Mouse (Mus musculus) left cerebral cortex, postnatal 10 days (tissue): ENCODE measurements at regions not wholly inside any gene's neighbourhood (a gene's known extent, or its start where the extent isn't known, plus 50 kb on each side); places are given as distances from the start of the nearest gene placed in this dataset.
A peak's percentile ranks its signal among the peaks of the same experiment; 100 is the strongest.

ENCODE experiments used
- DNase-seq, 2 experiments: peaks; one replicate each; pipeline ENCODE4 v3.0.0; 2021 to 2022; ENCODE audit warnings: low spot score in 2 of 2, mixed read lengths in 1 of 2; ENCODE audit errors: extremely low spot score in 1 of 2
- intact Hi-C: fragments of 180-260 bp; cut with DNase I; formaldehyde crosslinking; loops from one replicate; pipeline ENCODE4 v1.15.1; 2025

DNA sequence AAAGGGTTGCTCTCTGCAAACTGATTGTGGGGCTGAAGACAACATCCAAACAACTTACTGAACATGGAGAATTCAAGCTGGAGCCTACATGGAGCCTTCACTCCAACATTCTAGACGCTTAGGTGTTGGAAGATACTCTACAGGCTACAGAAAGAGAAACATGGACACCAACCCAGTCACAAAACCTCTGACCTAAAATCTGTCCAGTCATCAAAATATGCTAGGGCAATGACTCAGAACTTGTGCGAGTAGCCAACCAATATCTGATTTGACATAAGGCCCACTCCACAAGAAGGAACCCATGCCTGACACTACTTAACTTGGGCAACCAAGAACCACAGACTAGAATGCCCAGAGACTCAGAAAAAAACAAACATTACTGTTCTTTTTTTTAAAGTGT is 90.2 kb upstream of the Prep start:
- no peak for DNase-seq
- intact Hi-C loops, result no loop called here

DNA sequence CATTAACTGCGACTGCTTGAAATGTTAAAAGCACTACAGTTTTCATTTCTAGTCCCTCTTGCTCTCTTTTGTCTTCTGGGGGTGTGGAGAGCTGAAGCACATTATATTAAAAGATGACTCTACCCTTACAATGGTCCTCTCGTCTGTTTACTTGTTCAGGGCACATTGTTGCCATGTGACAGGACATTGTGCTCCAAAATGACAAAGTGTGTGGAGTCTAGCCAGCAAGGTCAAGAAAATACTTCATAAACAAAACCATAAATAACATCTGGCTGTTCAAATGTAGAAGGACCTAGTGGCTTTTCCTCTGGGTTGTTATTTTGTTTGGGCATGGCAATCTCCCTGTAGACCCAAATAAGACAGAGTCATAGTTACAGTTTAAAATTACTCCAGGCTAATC is 95.1 kb upstream of the Prep start:
- intact Hi-C loops, result no loop called here
- no peak for DNase-seq

DNA sequence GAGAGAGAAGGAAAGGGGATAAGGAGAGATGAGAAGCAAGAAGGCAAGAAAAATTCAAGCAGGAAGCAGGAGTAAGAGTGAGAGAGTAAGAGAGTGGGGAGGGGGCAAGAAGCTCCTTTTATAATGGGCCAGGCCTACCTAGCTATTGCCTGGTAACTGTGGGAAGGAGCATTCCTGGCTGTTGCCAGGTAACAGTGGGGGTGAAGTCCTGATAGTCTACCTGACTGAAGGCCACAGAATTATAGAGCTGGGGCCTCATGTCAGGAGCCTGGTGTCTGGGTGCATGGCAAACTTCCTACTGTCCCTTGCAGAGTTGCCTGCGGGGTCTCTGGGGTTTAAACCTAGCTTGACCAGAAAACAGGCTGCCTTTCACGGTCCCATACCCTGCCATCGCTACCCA is 107.0 kb upstream of the Prep start:
- intact Hi-C loops, result no loop called here
- no peak for DNase-seq

DNA sequence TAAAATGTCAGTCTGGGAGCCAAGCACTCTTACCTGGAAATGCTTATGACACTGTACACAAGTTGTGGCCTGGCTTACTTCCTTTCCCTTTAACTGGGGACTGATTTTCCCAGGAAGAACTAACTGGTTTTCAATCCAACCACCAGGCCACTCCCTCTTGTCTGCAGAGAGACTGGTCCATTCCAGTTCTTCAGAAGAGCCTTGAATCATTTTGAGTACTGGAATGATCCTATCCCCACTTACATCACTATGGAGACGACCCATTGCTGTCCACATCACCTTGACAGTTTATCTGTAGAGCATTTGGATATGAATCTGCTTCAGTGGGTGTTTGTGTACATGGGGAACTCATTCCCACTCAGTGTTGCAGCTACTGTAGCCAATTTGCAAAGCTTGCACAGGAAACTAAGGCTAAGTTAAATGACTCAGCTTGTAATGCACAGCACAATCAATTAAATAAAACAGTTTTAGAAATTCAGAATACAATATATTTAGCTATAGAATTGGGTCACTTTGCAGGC is 121.7 kb upstream of the Prep start:
- no peak for DNase-seq
- intact Hi-C loops, result no loop called here

DNA sequence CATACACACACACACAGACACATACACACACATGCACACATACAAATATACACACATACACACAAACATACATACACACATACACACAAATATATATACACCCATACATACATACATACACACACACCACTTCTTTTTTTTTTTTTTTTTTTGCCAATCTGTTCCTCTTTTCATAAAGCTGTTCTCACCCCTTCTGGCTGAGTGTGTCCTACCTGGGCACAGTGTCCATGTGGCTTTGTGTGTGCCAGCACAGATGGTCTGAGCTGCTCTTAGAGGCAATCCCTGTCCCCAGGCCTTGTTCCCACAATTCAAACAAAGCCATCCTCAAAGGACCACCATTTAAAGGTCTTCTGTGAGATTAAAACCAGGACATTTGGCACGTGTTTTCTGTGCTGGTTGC is 127.6 kb upstream of the Prep start:
- DNase-seq, result no peak
- intact Hi-C loops, result no loop called here

DNA sequence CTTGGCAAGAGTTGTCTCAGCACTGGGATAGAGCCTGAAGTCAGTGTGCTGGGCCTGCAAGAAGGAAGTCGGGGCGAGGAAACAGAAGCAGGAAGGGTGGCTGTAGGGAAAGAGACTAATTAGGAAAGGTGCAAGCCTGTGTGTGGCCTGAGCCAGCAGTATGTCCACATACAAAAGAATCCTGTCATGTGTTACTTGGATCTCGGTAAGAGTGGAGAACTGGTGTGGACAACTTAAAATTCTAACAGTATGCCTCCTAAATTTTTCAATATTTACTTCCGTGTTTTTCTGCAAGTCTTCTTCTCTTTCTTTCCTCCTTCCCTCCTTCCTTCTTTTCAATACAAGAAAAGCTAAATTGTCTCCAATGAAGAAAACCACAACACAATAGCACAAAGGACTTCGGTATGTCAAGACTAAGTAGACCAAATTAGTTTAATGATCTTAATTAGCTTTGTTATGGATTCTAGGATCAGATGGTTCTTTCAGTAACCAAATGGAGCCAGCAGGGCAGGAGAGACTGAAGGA is 130.0 kb upstream of the Prep start:
- intact Hi-C loops, result no loop called here
- DNase-seq, result no peak

DNA sequence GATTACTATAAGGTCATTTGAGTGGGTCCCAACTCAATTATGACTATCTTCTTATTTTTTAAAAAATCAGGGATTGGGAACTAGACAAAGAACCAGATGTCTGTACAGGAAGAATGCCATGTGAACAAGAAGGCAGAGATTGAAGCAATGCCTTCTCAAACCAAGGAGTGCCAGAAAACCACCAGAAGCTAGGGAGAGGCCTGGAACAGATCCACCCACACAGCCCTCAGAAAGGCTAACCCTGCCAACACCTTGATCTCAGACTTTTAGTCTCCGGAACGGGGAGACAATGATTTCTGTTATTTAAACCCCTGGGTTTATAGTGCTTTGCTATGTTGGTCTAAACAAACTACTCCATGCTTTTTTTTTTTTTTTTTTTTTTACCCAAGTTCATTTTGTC is 136.2 kb upstream of the Prep start:
- intact Hi-C loops, result no loop called here
- no peak for DNase-seq

DNA sequence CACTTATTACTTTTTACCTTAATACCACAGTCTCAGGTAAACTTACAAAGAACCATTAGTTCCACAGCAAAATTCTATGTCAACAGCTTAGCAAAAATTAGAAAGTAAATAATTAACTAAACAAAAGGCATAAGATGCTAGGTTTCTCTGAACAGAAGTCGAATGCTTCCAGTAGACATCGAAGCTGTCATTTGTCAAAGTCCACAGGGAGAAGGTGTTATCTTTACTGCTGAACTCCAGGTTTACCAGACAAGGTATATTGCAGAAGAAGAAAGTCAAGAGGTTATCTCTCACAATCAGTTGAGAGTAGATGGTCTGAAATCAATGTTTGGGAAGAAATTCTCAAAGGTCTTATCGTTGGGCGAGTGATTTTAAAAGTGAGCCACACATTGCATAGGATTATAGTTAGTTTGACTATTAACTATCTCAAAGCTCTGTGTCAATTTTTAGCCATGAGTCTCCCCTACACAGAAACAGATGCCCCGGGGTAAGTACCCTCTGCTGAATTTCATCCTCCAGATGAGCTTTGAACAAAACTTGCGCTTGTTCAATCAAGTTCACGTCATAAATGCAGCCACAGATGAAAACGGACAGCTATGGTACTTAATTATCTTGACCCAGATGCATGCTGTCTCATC is 153.1 kb upstream of the Prep start:
- DNase-seq, result no peak
- intact Hi-C loops, result no loop called here

DNA sequence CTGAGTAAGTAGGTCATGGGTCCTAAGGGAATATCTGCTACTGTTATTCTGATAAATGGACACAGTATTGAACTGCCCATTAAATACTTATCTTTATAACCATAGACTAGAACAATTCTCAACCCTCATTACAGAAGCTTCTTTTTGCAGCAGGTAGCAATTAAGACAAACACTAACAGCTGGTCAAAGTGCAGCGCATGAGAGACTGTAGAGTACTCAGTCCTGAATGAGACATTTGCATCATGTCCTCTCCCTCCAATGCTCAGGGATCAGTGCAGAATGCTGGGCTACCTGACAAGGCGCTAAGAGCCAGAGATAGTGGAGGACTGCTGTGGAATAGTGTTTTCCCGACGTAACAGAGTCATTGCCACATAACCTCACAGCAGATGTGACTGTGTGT is 162.5 kb upstream of the Prep start:
- no peak for DNase-seq
- intact Hi-C loops, result no loop called here

DNA sequence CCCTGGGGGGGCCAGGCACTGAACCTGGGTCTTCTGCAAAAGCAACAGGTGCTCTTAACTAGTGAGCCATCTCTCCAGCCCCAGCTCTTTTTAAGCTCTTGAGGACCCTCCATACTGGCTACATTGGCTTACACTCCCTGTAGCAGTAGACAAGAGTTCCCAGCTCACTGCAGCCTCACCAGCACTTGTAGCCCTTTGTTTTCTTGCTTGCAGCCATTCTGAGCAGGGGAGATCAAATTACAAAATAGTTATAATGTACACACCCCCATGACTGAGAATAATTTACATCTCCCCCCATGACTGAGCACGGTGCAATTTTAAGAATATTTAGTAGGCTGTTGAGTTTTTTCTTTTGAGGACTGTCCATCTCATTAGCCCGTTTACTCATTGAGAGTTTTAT is 165.8 kb upstream of the Prep start:
- intact Hi-C loops, result no loop called here
- DNase-seq, result no peak

DNA sequence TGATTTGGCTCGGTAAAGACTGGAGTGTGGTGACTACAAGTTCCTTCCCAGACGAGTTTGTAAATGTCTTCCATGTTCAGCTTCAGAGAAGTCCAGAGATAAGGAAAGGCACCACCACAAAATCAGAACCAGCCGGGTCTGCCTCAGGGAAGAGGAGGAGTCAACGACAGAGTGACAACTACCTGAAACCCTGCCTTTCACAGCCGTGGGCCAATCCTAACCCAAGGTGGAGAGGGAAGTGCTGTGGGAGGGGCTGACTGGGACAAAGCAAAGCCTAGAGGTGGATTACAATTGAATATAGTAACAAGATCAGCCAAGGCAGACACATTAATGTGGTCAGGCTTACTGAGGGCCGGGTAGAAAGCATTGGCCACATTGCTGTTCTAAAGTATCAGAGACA is 174.9 kb upstream of the Prep start:
- no peak for DNase-seq

DNA sequence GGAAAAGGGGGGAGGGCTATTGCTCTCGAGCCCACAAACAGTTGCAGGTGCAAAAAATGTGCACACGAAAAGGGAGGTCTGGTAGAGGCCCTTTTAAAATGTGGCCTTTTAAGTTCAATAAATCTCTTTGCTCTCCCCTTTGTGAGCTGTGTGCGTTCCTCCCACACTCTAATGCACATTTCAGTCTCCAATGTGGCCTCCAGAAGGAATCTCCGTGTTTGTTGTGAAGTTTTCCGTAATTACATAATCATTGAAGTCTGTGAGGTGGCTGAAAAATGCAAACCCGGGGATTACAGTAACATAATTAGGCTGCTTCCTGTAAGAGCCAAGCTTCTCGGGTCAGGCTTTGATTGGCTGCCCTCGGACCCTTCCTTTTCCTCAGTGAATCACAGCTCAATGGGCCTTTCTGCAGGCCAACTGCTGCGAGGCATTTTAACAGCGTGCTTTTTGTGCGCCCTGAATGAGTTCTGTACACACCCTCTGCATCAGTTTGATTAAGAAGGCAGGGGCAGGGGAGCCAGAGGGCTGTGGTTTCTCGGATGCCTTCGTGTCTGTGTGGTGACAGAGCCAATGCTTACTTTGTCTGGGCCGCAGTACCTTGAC is 179.8 kb upstream of the Prep start:
- DNase-seq, result no peak
- intact Hi-C loops, result no loop called here

More for the DNA sequence above, 174.9 kb upstream of the Prep start:
- intact Hi-C loops, result no loop called here

DNA sequence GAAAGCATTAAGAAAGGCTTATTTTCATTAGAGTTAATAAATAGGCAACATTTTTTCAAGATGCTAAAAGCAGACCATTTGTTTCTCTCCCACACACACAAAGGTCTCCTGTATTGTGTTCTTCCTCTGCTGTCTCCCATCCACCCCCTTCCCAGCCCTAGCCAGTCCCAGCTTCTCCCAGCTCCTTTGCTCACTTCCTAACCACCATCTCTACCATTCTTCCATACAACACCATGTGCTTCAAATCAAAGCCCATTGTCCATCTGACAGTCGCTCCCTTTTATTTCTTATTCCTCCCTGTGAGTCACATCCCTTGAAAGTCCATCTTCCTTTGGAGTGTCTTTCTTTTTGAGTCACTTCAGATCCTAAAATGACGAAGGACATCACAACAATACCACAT is 185.0 kb upstream of the Prep start:
- intact Hi-C loops, result no loop called here
- no peak for DNase-seq

DNA sequence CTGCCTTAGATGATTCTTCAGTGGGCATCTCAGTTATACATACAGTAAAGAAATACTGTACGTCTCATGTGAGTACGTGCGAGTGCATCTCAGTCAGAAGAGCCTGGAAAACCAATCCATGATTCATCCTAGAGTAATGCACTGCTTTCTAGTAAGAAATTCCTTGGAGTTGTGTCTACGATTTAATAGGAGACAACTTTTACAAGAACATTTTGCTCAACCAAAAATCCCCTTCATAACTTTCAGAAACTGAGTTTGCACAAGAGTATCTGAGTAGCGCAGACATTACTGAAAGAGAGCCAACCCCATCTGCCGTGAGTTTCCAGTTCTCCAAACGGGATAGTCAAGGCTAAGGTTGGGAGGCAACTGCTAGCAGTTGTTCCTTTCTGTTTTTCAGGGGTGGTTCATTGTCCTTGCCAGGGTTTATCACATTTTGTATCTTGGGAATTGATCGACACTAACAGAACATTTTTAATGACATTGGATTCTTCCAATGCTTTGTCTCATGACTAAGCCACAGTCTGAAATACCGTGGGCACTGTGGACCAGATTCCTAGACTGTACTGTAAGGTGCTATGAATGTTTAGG is 189.8 kb upstream of the Prep start:
- no peak for DNase-seq
- intact Hi-C loops, result no loop called here

DNA sequence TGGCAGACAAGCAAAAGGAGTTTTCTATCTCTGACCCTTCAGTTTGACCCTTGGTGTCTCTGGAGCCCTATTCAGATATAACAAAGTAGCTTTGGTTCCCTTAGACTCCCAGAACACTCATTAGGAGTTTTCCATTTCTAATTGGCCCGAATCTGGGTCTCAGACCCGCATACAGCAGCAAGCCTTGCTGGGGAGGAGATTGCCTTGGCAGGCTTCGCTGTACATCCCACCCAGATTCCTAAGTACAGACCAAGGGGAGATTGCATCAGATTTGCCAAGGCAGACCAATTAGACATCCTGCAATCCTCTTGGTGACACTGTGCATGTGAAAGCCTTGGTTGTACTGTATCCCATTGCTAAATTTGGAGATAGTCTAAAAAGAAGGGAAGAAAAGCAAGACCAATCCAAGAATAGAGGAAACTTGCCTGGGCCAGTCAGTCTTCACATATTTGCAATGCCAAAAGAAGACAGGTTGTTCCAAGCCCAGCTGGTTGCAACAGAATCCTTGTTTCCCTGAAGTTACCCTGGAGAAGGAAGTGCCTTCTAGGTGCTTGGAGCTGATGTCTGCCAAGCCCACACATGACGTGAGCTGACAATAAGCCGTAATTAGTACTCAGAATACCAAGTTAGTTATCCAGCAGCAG is 193.2 kb upstream of the Prep start:
- DNase-seq, result peak in 1 of 2 experiments; percentile 16
- intact Hi-C loops, result no loop called here

DNA sequence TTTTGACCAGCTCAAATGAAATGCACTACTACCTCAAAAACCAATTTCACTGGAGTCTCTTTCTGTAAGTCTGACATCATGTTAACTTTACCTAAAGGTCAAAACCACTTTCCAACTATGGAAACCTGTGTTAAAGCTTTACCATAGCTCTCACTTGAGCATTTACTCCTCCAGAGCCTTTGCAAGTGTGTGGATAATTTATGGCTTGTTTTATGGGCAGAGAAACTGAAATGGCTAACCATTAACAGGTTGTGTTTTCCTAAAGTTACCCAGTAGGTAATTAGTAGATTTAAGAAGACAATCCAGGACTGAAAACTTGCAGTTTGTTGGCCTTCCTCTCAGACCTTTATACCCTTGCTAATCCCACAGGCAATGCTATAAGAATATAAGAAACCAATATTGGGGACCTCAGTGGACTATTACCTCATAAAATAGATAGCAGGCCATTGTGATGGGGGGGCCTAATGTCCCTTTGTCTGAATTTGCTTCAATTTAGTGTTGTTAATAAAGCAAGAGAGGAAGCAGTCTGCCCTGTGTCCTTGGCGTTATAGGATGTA is 202.7 kb upstream of the Prep start:
- intact Hi-C loops, result no loop called here
- DNase-seq, result no peak

DNA sequence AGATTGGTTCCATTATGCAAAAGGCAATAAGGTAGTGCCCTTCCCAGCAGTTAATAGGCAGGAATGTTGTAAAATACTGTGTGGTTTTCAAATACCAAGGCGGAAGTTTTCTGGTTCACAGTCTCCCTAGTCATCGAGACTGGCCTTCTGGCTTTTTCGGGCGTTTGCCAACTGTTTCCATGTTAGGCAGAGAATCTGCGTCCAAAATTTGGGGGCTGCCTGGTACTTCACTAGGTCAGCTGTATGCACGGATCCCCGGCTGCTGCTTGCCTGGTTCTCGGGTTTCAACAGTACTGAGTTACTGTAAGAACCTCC is 204.7 kb upstream of the Prep start:
- no peak for DNase-seq
- intact Hi-C loops, result no loop called here

DNA sequence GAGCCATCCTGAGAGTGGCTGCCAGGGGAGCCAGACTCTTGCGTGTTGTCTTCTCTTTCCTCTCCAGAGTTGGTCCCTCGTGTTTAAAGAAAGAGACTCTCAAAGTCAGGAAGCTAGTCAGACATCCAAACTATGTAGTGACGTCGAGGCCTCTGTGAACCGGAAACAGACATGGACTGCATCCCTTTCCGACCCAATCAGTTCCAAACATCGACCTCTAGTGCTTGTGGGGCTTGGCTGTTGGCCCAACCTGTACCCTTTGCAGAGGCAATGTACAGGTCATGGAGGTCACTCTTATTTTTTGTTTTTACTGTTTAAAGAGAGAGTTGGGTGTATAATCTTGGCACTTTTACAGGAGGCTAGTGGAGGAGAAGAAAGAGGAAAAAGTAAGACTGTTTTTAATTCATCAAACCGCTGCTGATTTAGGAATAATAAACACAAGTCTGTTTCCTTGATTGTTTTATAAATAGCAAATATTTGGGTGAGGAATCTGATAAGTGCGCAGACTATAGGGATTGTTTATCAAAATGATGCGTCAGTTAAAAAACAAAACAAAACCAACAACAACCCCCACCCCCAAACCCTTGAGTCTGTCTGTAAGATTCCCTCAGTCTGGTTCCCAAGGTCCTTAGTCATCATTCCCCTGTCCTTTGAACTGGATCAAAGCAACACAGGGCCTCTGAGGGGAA is 205.2 kb upstream of the Prep start:
- peak in 1 of 2 experiments; percentile 83 for DNase-seq
- intact Hi-C loops, result no loop called here

DNA sequence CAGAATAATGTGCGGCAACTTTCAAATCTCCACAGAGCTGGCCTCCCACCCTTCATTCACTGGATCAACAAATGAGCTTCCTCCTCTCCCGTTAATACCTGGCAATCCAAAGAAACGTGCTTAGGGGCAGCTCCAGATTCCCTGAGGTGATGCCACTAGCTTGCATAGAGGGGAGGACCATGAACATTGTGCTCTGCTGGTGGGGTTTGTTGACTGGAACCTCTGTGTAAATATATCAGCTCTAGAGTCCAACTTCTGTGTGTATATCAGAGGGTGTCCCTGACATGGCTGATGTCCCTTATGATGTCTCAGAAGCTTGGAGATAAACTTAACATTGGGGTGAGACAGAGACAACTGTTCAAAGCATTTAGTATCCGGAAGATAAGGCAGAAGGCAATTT is 209.6 kb upstream of the Prep start:
- no peak for DNase-seq
- intact Hi-C loops, result no loop called here
